Mouse (Mus musculus) embryonic facial prominence, embryonic 10.5 days (tissue): ENCODE measurements around the gene Trnt1. TPM values are rescaled to one million over a fixed set of nuclear protein-coding genes. Genes with fewer than 3 reads are reported as not detected.

Source experiments
- polyA plus RNA-seq: library from polyadenylated mRNA; unstranded; fragments of >200 nt; fragmentation: Nextera tagmentation; extraction: Ambion mirVana; gene quantifications from 2 replicates; pipeline ENCODE4 v1.2.1, GENCODE M21; 2016

The Trnt1 gene
- polyA plus RNA-seq, 1 experiment from 2014 or later, result 65.1 TPM

Other genes with a start within 250 kb of the Trnt1 start
- gene Il5ra, start 20.1 kb upstream of the Trnt1 start, polyA plus RNA-seq, result not detected in 2 replicates
- gene Crbn, start 31.0 kb downstream of the Trnt1 start, polyA plus RNA-seq, result 40.9 and 43.0 TPM in 2 replicates